Mouse (Mus musculus) heart, embryonic 12.5 days (tissue): ENCODE measurements around the gene Commd7. TPM values are rescaled to one million over a fixed set of nuclear protein-coding genes. Genes with fewer than 3 reads are reported as not detected.

Experiments
- ATAC-seq: fragments of 200-750 bp; cut with Nextera tagmentation; 2 replicates; pipeline ENCODE4 v1.8.0; 2017; ENCODE audit warnings: moderate TSS enrichment, moderate library complexity; ENCODE audit not compliant: insufficient number of reproducible peaks, low FRiP score
- H3K27ac ChIP-seq: fragments of 300-500 bp; sonication (generic); 2 replicates; pipeline ENCODE4 v1.5.1; 2016; ENCODE audit warnings: mild to moderate bottlenecking, moderate library complexity; ENCODE audit not compliant: poor library complexity, severe bottlenecking
- H3K27me3 ChIP-seq: fragments of 300-500 bp; sonication (generic); replicated peaks from 2 replicates; pipeline ENCODE4 v1.6.1; 2016; ENCODE audit warnings: mild to moderate bottlenecking, moderate library complexity
- H3K36me3 ChIP-seq: fragments of 300-500 bp; sonication (generic); 2 replicates; pipeline ENCODE4 v1.6.1; 2016; ENCODE audit warnings: mild to moderate bottlenecking, moderate library complexity
- H3K4me1 ChIP-seq: fragments of 300-500 bp; sonication (generic); replicated peaks from 2 replicates; pipeline ENCODE4 v1.6.1; 2016; ENCODE audit warnings: mild to moderate bottlenecking
- H3K4me2 ChIP-seq: fragments of 300-500 bp; sonication (generic); 2 replicates; pipeline ENCODE4 v1.6.1; 2016; ENCODE audit warnings: mild to moderate bottlenecking, moderate library complexity
- H3K4me3 ChIP-seq: fragments of 300-500 bp; sonication (generic); 2 replicates; pipeline ENCODE4 v1.5.1; 2016; ENCODE audit warnings: mild to moderate bottlenecking
- H3K9ac ChIP-seq: fragments of 300-500 bp; sonication (generic); 2 replicates; pipeline ENCODE4 v1.6.1; 2016; ENCODE audit warnings: mild to moderate bottlenecking, moderate library complexity
- H3K9me3 ChIP-seq: fragments of 300-500 bp; sonication (generic); replicated peaks from 2 replicates; pipeline ENCODE4 v1.6.1; 2016; ENCODE audit warnings: mild to moderate bottlenecking, moderate library complexity
- WGBS: fragments of 180-500 bp; shearing (Covaris S2); methylation state at CpG from one replicate; pipeline ENCODE4 v1.1.7; 2016; 5-methylcytosine and 5-hydroxymethylcytosine counted together
- polyA plus RNA-seq: library from polyadenylated mRNA; unstranded; fragments of >200 nt; fragmentation: Nextera tagmentation; extraction: Ambion mirVana; gene quantifications from 2 replicates; pipeline ENCODE4 v1.2.1, GENCODE M21; 2016

The Commd7 gene
- polyA plus RNA-seq, 1 experiment from 2014 or later = 55.7 TPM

DNA sequence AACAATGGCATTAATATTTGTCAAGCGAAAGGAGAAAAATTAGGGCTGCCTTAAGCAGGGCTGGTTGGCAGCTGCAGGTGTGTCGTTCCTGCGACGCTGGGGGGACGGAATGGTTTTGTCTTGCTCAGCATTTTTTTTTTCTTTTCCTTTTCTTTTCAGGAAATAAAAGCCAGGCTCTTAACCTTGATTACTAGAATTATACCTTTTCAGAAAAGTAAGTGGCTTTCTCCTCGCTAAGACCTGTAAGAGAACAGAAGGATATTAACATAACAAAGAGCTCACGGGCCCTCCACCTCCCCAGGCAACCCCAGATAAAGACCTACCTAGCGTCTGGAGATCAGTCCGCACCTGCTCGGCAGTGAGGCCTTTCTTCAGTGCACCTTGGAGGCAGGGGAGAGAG lies 10.1 kb downstream of the Commd7 start:
- H3K27ac ChIP-seq = no peak overlapping the region
- H3K27me3 ChIP-seq = no peaks in the 10 kb centered on the region
- no peaks in the 10 kb centered on the region for H3K9me3 ChIP-seq
- no peak overlapping the region for H3K4me2 ChIP-seq
- H3K4me3 ChIP-seq = no peak overlapping the region
- H3K36me3 ChIP-seq = peaks cover 93% of the 10 kb centered on the region
- WGBS = 77% methylated on average over 10 of the region's 10 CpGs
- H3K9ac ChIP-seq = no peak overlapping the region
- no peak for ATAC-seq
- H3K4me1 ChIP-seq = 0 out of 2 replicates have a peak, but pooled peaks cover 6% of the 10 kb centered on the region

DNA sequence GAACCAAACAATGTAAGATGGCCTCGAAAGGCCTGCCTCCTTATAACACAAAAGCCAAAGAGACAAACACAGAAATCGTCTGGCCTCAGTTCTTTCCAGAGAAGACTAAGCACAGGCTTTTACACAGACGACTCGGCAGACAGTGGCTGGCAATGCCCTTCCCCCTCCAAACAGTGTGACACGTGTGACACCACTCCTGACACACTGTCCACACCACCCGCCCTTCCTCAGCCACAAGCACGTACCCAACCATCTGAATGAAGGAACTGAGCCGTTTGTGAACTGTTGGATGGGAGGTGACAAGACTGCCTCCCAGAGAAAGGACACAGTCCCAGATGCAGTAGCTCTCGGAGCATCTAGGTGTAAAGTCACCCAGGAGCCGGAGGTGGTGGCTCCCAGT lies 13.7 kb downstream of the Commd7 start:
- Histone ChIP-seq H3K4me3 (no peak overlapping the region), H3K4me1 (no peaks in the 10 kb centered on the region), H3K9ac (no peak overlapping the region), H3K27me3 (no peaks in the 10 kb centered on the region), H3K9me3 (no peaks in the 10 kb centered on the region), H3K36me3 (peaks cover 73% of the 10 kb centered on the region), H3K4me2 (no peak overlapping the region), H3K27ac (no peak overlapping the region)
- ATAC-seq = no peak
- WGBS = 69% methylated on average over 10 of the region's 10 CpGs

DNA sequence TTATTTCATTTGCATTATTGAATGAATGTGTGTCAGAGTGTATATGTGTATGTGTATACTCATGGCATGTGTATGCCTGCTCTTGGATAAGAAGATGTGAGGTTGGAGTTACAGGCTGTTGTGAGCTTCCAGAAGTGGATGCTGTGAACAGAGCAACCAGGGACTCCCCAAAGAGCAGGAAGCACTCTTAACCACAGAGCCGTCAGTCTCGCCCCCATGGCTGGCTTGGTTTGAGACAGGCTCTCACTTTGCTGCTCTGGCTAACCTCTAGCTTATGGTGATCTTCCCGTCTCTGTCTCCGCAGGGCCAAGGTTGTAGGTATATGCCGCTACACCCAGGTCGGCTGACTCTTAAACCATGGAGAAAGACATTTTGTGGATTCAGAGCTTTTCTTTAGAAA lies 14.1 kb downstream of the Commd7 start:
- Histone ChIP-seq H3K4me1 (no peaks in the 10 kb centered on the region), H3K36me3 (peaks cover 69% of the 10 kb centered on the region), H3K4me3 (no peak overlapping the region), H3K27ac (no peak overlapping the region), H3K27me3 (no peaks in the 10 kb centered on the region), H3K9me3 (no peaks in the 10 kb centered on the region), H3K9ac (no peak overlapping the region), H3K4me2 (no peak overlapping the region)
- ATAC-seq = no peak
- WGBS = 83% methylated on average over 6 of the region's 6 CpGs

DNA sequence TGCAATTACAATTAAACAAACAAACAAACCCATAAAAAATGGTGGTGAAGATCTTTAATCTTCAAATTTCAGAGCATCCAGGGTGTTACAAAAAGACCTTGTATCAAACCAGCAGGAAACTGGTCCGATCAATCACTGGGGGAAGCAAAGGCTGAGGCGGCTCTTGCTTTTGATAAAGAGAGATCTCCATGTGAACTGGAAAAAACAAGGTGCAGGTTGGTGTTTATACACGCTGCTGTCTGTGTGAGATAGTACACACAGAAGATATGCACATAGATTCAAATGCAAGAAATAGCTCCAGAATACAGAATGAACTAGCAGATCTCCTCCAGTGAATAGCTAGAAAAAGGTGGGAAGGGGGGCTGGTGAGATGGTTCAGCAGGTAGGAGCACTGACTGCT lies 15.7 kb downstream of the Commd7 start:
- Histone ChIP-seq H3K9me3 (no peaks in the 10 kb centered on the region), H3K9ac (no peak overlapping the region), H3K4me2 (no peak overlapping the region), H3K4me3 (no peak overlapping the region), H3K36me3 (peaks cover 53% of the 10 kb centered on the region), H3K27ac (no peak overlapping the region), H3K27me3 (no peaks in the 10 kb centered on the region), H3K4me1 (peaks cover 12% of the 10 kb centered on the region)
- ATAC-seq = no peak
- WGBS = 78% methylated on average over 3 of the region's 3 CpGs

DNA sequence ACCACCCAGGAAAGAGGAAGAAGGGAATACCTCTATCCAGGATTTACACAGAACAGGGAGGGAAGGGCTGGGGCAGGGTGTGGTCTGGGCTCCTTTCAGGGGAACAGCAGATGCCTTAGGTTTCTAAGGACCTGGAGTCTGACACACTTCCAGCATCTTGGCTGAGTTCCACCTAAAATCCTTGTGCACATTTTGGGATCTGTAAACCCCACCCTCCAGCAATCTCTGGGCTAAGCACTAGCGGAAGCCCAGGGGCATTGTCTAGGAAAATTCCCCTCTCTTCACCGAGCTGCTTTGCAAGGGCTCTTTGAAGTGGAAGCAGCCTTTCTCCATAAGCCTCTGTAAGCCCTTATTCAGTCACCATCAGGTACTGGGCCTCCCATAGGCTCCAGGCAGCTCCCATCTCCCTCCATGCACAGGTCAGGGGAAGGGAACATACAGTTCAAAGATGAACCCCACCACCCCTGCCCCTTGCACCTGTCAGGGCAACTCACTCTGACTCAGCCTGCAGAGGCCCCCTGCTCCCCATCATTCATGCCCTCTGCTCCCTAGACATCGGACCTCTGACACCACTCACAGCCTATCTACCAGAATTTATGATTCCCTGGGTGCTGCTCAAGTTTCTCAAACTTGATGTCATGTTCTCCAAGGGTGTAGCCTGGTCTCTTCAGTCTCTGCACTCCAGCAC lies 19.8 kb downstream of the Commd7 start:
- 39% methylated on average over 3 of the region's 3 CpGs for WGBS
- Histone ChIP-seq H3K9me3 (no peaks in the 10 kb centered on the region), H3K9ac (no peak overlapping the region), H3K4me1 (peaks cover 46% of the 10 kb centered on the region), H3K27ac (no peak overlapping the region), H3K4me3 (no peak overlapping the region), H3K36me3 (peaks cover 12% of the 10 kb centered on the region), H3K27me3 (no peaks in the 10 kb centered on the region), H3K4me2 (no peak overlapping the region)
- ATAC-seq = no peak

DNA sequence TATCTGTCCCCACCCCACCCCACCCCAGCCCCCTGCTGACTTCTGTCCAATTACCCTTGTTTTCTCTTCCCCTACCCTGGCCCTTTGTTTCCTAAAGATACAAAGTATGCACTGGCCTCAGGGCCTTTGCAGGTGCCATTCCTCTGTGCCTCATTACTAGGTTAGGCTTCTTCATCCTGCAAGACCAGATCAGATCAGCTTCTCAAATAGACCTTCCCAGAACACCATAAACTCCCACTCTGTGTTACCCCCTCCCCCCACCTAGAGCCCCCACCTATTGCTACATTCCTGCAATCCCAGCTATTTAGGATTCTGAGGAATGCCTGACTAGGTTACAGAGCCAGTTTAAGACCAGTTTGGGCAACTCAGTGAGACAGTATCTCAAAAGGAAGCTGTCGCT lies 20.8 kb downstream of the Commd7 start:
- no peak for ATAC-seq
- H3K4me2 ChIP-seq = no peak overlapping the region
- peaks cover 8% of the 10 kb centered on the region for H3K36me3 ChIP-seq
- no peaks in the 10 kb centered on the region for H3K9me3 ChIP-seq
- H3K9ac ChIP-seq = no peak overlapping the region
- H3K4me3 ChIP-seq = no peak overlapping the region
- no peak overlapping the region for H3K27ac ChIP-seq
- WGBS = 91% methylated on average over 1 of the region's 1 CpGs
- no peaks in the 10 kb centered on the region for H3K27me3 ChIP-seq
- peaks cover 52% of the 10 kb centered on the region for H3K4me1 ChIP-seq

DNA sequence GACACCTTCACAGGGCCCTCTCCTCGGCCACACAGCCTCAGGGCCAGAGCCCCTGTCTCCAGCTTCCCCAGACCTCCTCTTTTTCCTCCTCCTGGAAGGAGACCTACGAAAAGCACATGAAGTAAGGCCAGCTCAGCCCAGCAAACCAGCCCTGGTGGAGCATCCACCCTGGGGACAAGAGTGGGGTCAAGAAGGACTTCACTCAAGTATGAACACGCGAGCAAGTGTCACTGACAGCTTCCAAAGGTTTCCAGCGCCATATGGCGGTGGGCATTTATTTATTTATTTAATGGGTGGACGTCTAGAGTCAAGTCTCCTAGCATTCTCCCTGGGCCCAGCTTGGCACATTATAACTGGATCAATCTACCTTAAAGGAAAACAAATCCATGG lies 21.3 kb downstream of the Commd7 start:
- 53% methylated on average over 7 of the region's 7 CpGs for WGBS
- Histone ChIP-seq H3K4me2 (no peak overlapping the region), H3K9me3 (no peaks in the 10 kb centered on the region), H3K27me3 (no peaks in the 10 kb centered on the region), H3K9ac (peak overlapping the region; percentile 54), H3K4me1 (peaks cover 52% of the 10 kb centered on the region), H3K27ac (peak overlapping the region; percentile 76), H3K4me3 (no peak overlapping the region), H3K36me3 (peaks cover 8% of the 10 kb centered on the region)
- no peak for ATAC-seq

DNA sequence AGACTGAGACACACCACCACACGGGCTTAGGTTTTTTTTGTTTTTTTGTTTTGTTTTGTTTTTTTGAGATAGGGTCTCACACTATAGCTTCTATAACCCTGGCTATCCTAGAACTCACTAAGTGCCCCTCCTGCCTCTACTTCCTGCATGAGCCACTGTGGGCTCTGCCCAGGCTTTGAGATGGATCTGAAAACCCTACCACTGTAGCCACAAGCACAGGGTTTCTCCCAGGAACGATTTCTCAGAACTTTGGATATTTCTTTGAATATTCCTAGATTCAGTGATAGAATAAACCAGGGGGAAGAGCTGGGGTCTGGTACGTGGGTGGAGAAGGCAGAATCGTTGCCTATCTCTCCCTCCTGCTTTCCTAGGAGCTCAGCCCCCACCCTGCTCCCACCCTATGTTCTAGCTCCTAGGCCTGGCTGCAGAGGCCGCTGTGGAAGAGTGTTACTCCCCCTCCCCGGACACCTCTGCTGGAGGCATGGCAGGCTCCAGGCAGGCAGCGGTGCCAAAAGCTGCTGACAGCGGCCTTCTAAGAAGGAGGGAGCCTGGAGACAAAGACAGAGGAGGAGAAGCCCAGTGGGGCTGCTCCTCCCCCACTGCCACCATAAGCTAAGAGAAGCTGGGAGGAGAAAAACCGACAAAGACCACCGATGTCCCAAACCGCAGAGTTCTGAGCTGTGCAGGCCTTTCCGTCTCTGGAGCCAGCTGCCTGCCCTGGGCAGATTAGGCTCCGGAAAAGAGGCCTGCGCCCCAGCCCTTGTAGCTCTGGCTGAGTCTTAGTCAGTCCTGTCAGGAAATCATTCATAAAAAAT lies 21.9 kb downstream of the Commd7 start:
- no peaks in the 10 kb centered on the region for H3K27me3 ChIP-seq
- H3K9ac ChIP-seq = peak overlapping the region; percentile 54
- peaks cover 8% of the 10 kb centered on the region for H3K36me3 ChIP-seq
- peak overlapping the region; percentile 25; the same call in 1 of the 2 replicates for H3K4me2 ChIP-seq
- no peaks in the 10 kb centered on the region for H3K9me3 ChIP-seq
- ATAC-seq = peak; percentile 57
- no peak overlapping the region for H3K4me3 ChIP-seq
- peaks cover 52% of the 10 kb centered on the region for H3K4me1 ChIP-seq
- H3K27ac ChIP-seq = peak overlapping the region; percentile 76
- 9% methylated on average over 14 of the region's 14 CpGs for WGBS

DNA sequence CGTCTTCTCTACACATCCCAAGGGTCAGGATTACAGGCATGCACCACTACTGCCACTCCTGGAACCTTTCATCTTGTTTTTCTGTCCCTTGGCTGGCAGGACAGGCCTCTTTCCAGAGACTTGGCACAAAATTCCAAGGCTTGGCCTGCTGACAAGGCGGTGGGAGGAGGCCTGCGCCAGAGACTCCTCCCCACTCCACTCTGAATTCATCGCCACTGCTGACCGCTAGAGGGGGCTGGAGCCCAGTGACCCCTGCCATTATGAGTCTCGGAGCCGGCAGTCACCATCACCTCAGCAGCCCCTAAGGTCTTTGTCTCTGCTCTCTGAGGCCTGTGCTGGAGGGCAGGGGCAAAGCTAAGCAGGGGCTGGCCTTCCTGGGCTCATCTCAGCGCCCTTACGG lies 23.0 kb downstream of the Commd7 start:
- 8% methylated on average over 9 of the region's 9 CpGs for WGBS
- 0 out of 2 replicates have a peak overlapping the region, but pooled peaks have one; percentile 37 for H3K27ac ChIP-seq
- H3K4me2 ChIP-seq = no peak overlapping the region
- H3K27me3 ChIP-seq = no peaks in the 10 kb centered on the region
- peaks cover 52% of the 10 kb centered on the region for H3K4me1 ChIP-seq
- peak; percentile 78 for ATAC-seq
- H3K9me3 ChIP-seq = no peaks in the 10 kb centered on the region
- H3K36me3 ChIP-seq = no peaks in the 10 kb centered on the region
- H3K4me3 ChIP-seq = no peak overlapping the region
- no peak overlapping the region for H3K9ac ChIP-seq

DNA sequence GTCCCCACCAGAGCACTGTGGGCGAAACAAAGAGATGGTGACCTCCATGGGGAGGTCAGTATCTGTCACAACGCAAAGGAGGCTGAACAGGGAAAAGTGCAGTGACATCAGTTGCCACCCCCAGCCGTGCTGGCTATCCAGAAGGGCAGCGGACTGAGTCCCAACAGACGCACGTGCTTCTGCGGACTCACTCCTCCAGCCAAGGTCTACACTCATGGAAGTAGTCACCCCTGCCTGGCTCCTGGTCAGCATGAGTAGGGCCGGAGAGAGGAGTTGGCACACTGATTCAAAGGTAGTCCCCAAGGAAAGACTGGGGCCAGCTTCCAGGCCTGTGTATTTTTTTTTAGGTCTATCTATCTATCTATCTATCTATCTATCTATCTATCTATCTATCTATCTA lies 23.5 kb downstream of the Commd7 start:
- Histone ChIP-seq H3K27ac (no peak overlapping the region), H3K4me1 (peaks cover 56% of the 10 kb centered on the region)

DNA sequence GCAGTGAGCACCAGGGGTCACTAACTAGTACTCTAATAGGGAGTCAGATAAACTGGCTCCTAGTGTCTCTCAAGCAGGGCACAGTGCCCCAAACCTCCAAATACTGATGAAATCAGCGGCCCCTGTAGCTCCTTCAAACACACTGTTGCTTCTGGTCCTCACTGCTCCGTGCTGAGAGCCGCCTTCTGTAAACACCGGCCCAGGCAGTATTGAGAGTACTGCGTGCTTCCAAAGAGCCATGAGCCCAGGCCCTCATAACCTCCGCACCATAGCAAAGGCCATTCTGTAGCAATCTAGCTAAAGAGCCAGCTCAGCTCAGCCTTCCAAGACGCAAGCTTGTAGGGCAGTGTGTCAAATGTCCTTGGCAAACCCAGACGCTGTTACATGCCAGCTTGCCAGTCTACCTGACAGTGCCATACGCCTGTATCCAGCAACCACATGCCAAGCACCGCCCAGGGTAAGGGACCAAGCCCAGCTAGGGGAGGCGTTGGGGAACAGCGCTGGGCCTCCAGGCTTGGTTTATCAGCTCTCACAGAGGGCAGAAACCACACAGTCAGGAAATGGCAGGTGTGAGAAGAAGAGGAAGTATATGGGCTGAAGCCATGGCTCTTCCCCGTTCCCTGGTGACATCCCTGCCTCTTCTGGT lies 24.6 kb downstream of the Commd7 start:
- H3K4me3 ChIP-seq = no peak overlapping the region
- 0 out of 2 replicates have a peak overlapping the region, but pooled peaks have one; percentile 26 for H3K27ac ChIP-seq
- H3K27me3 ChIP-seq = no peaks in the 10 kb centered on the region
- peaks cover 54% of the 10 kb centered on the region for H3K4me1 ChIP-seq
- ATAC-seq = no peak
- no peak overlapping the region for H3K9ac ChIP-seq
- no peaks in the 10 kb centered on the region for H3K9me3 ChIP-seq
- no peaks in the 10 kb centered on the region for H3K36me3 ChIP-seq
- WGBS = 73% methylated on average over 13 of the region's 13 CpGs
- H3K4me2 ChIP-seq = no peak overlapping the region

More for the DNA sequence above, 23.5 kb downstream of the Commd7 start:
- Histone ChIP-seq H3K9me3 (no peaks in the 10 kb centered on the region), H3K9ac (no peak overlapping the region), H3K27me3 (no peaks in the 10 kb centered on the region), H3K4me2 (no peak overlapping the region), H3K4me3 (no peak overlapping the region), H3K36me3 (no peaks in the 10 kb centered on the region)
- WGBS = 72% methylated on average over 8 of the region's 8 CpGs
- ATAC-seq = no peak
